9 mouse cellular contexts compared by ENCODE assay signal in the genomic region with DNA sequence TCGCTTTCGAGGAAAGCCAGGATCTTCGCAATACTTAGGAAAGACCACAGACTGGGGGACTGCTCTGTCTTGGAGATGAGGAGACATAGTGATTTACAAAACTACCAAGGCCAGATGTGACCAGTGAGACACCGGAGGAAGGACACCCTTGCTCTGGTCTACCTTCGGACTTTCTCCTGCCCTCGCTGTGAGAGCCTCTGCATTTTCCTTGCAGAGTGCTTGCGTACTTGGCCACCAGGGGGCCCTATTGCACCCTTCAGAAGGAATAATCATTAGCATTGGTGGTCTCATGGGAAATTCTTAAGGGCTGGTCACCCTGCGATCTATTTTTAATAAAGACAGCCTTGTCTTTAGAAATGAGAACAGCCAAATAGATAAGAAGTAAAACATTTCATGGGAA.
DNase-seq lines count a peak whose midpoint lies in the region; ATAC-seq and TF ChIP-seq lines count a peak whose summit lies in the region.
"Had no signal": no experiment of that assay in that cellular context is flagged by ENCODE, and none has a peak within 500 bp of the region (broad histone marks: within the 10 kb centered on the region; RNA-seq: fewer than 3 reads in every experiment).

No protein-coding gene starts in this region.

- no peak overlapping the region for H3K9ac ChIP-seq in MEL (ENCODE audit: control insufficient read depth, low read depth, low read length, poor library complexity, severe bottlenecking)
- no peak overlapping the region for H3K9ac ChIP-seq in forebrain, embryonic 13.5 days
- H3K9ac ChIP-seq: liver, embryonic 15.5 days had no signal

- TF ChIP-seq RAD21 in MEL (IDR thresholded peaks at IDR 0.05; ENCODE audit: low read depth, low read length) = peak; percentile 22

- H3K4me2 ChIP-seq in forebrain, embryonic 13.5 days = no peak overlapping the region
- H3K4me2 ChIP-seq: liver, embryonic 15.5 days had no signal

- no peak overlapping the region for H3K4me3 ChIP-seq in MEL (ENCODE audit: control insufficient read depth in 1 of 2, insufficient read depth in 1 of 2, low read depth in 2 of 2, low read length in 2 of 2)
- H3K4me3 ChIP-seq in bone marrow, adult 2 months (replicated peaks; ENCODE audit: control insufficient read depth, low read depth, low read length) = no peak overlapping the region
- H3K4me3 ChIP-seq in forebrain, embryonic 13.5 days = no peak overlapping the region
- H3K4me3 ChIP-seq in hindbrain, embryonic 10.5 days = no peak overlapping the region
- H3K4me3 ChIP-seq: liver, embryonic 15.5 days had no signal

- no peak for TF ChIP-seq EP300 in MEL (IDR thresholded peaks at IDR 0.05; ENCODE audit: low read depth in 1 of 2, low read length in 2 of 2)

- no peak overlapping the region for H3K27ac ChIP-seq in MEL (ENCODE audit: control insufficient read depth, low read depth, low read length)
- no peak overlapping the region for H3K27ac ChIP-seq in bone marrow, adult 2 months (ENCODE audit: control insufficient read depth, insufficient read depth, low read depth, low read length, poor library complexity)
- no peak overlapping the region for H3K27ac ChIP-seq in forebrain, embryonic 13.5 days
- no peak overlapping the region for H3K27ac ChIP-seq in hindbrain, embryonic 10.5 days
- H3K27ac ChIP-seq: liver, embryonic 15.5 days had no signal

- H3K36me3 ChIP-seq in MEL (ENCODE audit: control insufficient read depth in 1 of 2, insufficient read depth in 2 of 2, low read length in 2 of 2) = no peaks in the 10 kb centered on the region
- no peaks in the 10 kb centered on the region for H3K36me3 ChIP-seq in forebrain, embryonic 13.5 days (ENCODE audit: poor library complexity, severe bottlenecking)
- no peaks in the 10 kb centered on the region for H3K36me3 ChIP-seq in hindbrain, embryonic 10.5 days
- H3K36me3 ChIP-seq: liver, embryonic 15.5 days had no signal

- no peaks in the 10 kb centered on the region for H3K4me1 ChIP-seq in MEL (ENCODE audit: control insufficient read depth in 1 of 2, insufficient read depth in 2 of 2, low read length in 2 of 2)
- H3K4me1 ChIP-seq in bone marrow, adult 2 months (ENCODE audit: control insufficient read depth, insufficient read depth, low read length) = no peaks in the 10 kb centered on the region
- peaks cover 12% of the 10 kb centered on the region; the same call in 1 of the 2 replicates for H3K4me1 ChIP-seq in forebrain, embryonic 13.5 days
- H3K4me1 ChIP-seq in hindbrain, embryonic 10.5 days (replicated peaks) = peaks cover 9% of the 10 kb centered on the region
- H3K4me1 ChIP-seq: liver, embryonic 15.5 days had no signal

- H3K9me3 ChIP-seq in MEL (replicated peaks; ENCODE audit: insufficient read depth, low read length) = no peaks in the 10 kb centered on the region
- no peaks in the 10 kb centered on the region for H3K9me3 ChIP-seq in forebrain, embryonic 13.5 days (replicated peaks)
- H3K9me3 ChIP-seq in hindbrain, embryonic 10.5 days = no peaks in the 10 kb centered on the region
- H3K9me3 ChIP-seq: liver, embryonic 15.5 days had no signal

- WGBS in bone marrow, adult 2 months = 43% methylated on average over 8 of the region's 8 CpGs
- 50% methylated on average over 8 of the region's 8 CpGs for WGBS in forebrain, embryonic 13.5 days
- WGBS in hindbrain, embryonic 10.5 days = 44% methylated on average over 8 of the region's 8 CpGs

- H3K27me3 ChIP-seq in MEL (ENCODE audit: control insufficient read depth in 1 of 2, insufficient read depth in 2 of 2, low read length in 2 of 2) = no peaks in the 10 kb centered on the region
- no peaks in the 10 kb centered on the region for H3K27me3 ChIP-seq in forebrain, embryonic 13.5 days
- no peaks in the 10 kb centered on the region for H3K27me3 ChIP-seq in hindbrain, embryonic 10.5 days (ENCODE audit: insufficient read depth, poor library complexity, severe bottlenecking)
- H3K27me3 ChIP-seq: liver, embryonic 15.5 days had no signal

- ATAC-seq in forebrain, embryonic 13.5 days = peak; percentile 50; the same call in 1 of the 2 replicates
- peak; percentile 86 for ATAC-seq in megakaryocyte progenitor cell, adult 5-6 weeks (replicated peaks; ENCODE audit: poor library complexity)
- ATAC-seq in erythroid progenitor cell, adult 5-6 weeks (replicated peaks; ENCODE audit: low FRiP score, poor library complexity, severe bottlenecking) = no peak

- DNase-seq in MEL (ENCODE audit: low read depth, low spot score) = peak; percentile 11
- DNase-seq in hindbrain, embryonic 10.5 days (ENCODE audit: low spot score) = peak; percentile 66
- DNase-seq in layer of hippocampus, postnatal 14 days (ENCODE audit: low spot score in 2 of 2) = peak; percentile 63 to 79
- peak; percentile 39 to 48 for DNase-seq in right cerebral cortex, postnatal 36 days (ENCODE audit: low spot score in 2 of 2)

- peak; percentile 50 to 63 (median 54) for TF ChIP-seq CTCF in MEL (IDR thresholded peaks at IDR 0.05 in 2 of 3, conservative IDR thresholded peaks at IDR 0.05 in 1 of 3; ENCODE audit: control insufficient read depth in 1 of 3, insufficient read depth in 1 of 3, low read depth in 2 of 3, low read length in 3 of 3, poor library complexity in 1 of 3, severe bottlenecking in 1 of 3)
- peak; percentile 61 for TF ChIP-seq CTCF in bone marrow, adult 2 months (IDR thresholded peaks at IDR 0.05; ENCODE audit: control insufficient read depth, insufficient read depth, low read length)

- no peaks in the 10 kb centered on the region for H3K79me2 ChIP-seq in MEL (ENCODE audit: control insufficient read depth, insufficient read depth, low read length, poor library complexity)

- no peak for TF ChIP-seq POLR2A in MEL (IDR thresholded peaks at IDR 0.05; ENCODE audit: control insufficient read depth in 1 of 2, insufficient read depth in 1 of 2, low read depth in 1 of 2, low read length in 2 of 2, poor library complexity in 1 of 2)
- TF ChIP-seq POLR2A in bone marrow, adult 2 months (IDR thresholded peaks at IDR 0.05; ENCODE audit: borderline replicate concordance, control insufficient read depth, low read depth, low read length) = no peak

TF ChIP-seq in MEL, 35 proteins besides CTCF, POLR2A, EP300 and RAD21:
- TF ChIP-seq SMC3 (IDR thresholded peaks at IDR 0.05; ENCODE audit: low read depth, low read length) (peak; percentile 47), TCF12 (IDR thresholded peaks at IDR 0.05; ENCODE audit: low read depth, low read length) (no peak), UBTF (IDR thresholded peaks at IDR 0.05; ENCODE audit: borderline replicate concordance, insufficient read depth, low read depth, low read length) (no peak), ZKSCAN1 (IDR thresholded peaks at IDR 0.05; ENCODE audit: low read depth, low read length) (no peak)

Comparison
In these comparisons a context has a peak if more than half of its experiments do, and no peak if none do; other contexts are left out.
1. DNase-seq: peak in every context shown above with its lines; median percentile 71 in layer of hippocampus, postnatal 14 days; 66 in hindbrain, embryonic 10.5 days; 44 in right cerebral cortex, postnatal 36 days; 11 in MEL.